Mouse (Mus musculus) Patski (cell line): ENCODE measurements around the gene Fam213b. TPM values are rescaled to one million over a fixed set of nuclear protein-coding genes. Genes with fewer than 3 reads are reported as not detected.

Source experiments
- ATAC-seq: fragments of 100-300 bp; one replicate; pipeline ENCODE4 v1.8.0; 2021
- CTCF ChIA-PET: fragments of 350-600 bp; sonication (Branson Sonifier 250); formaldehyde crosslinking; loops from one replicate; lab custom pipeline; 2022; ENCODE audit warnings: inconsistent platforms; lab: Charles Lee
- POLR2A ChIA-PET: fragments of 350-600 bp; sonication (Branson Sonifier 250); formaldehyde crosslinking; loops from one replicate; lab custom pipeline; 2022; ENCODE audit warnings: antibody characterized with exemption, inconsistent platforms; lab: Charles Lee
- DNase-seq: peaks from one replicate; pipeline ENCODE4 v3.0.0-alpha.2; 2011; ENCODE audit warnings: low read depth, low spot score
- H3K27me3 ChIP-seq: fragments of 371-371 bp; one replicate; pipeline ENCODE4 v1.5.1; 2021
- CTCF ChIP-seq: fragments of 100-300 bp; IDR thresholded peaks from one replicate; pipeline ENCODE4 v1.5.1; 2021
- in situ Hi-C: fragments of 300-500 bp; cut with MboI; formaldehyde crosslinking; loops from 3 replicates; pipeline ENCODE4 v1.11.1; 2018; ENCODE audit warnings: low pct_unique_long_range_greater_than_20kb, mixed read lengths
- polyA plus RNA-seq: library from polyadenylated mRNA; unstranded; gene quantifications from one replicate; pipeline ENCODE4 v1.2.3, GENCODE M21; 2021

The Fam213b gene
- polyA plus RNA-seq, 1 experiment from 2014 or later = 31.6 TPM

DNA sequence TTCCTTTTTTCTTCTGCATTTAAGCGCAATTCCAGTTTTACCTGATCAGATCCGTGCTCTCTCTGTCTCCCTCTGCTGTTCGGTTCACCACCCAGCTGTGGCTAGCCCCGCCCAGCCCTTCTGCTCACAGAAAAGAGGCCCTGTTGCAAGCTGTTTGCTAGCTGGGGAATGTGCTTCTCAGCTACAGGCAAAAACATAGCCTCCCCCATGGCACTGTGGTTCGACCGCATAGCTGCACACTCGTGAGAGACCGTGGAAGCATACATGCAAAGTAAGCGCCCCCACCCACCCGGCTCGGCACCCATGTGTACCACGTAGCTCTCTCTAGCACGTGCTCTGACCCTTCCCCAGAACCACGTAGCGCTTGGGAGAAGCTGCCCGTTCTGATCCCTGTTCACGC is 8.9 kb upstream of the Fam213b start:
- no peak for ATAC-seq
- POLR2A ChIA-PET = no interaction called here
- TF ChIP-seq CTCF = no peak
- H3K27me3 ChIP-seq = no peaks in the 10 kb centered on the region
- DNase-seq = no peak
- CTCF ChIA-PET = interaction anchor here (1.1 to 1.7 kb wide), 8 partner anchors 10 to 151 kb away, joined by 3 to 7 read pairs (median 4); no protein-coding TSS in a partner anchor
- in situ Hi-C loops = no loop called here

GRCm38 (mm10) chr4:154904185-154905071 is 5.5 kb upstream of the Fam213b start:
- CTCF ChIA-PET = no interaction called here
- H3K27me3 ChIP-seq = no peaks in the 10 kb centered on the region
- in situ Hi-C loops = no loop called here
- ATAC-seq (no peak), DNase-seq (no peak)
- TF ChIP-seq CTCF = no peak
- POLR2A ChIA-PET = interaction anchor here (0.6 kb wide), 1 partner anchor 20 kb away, joined by 3 read pairs; no protein-coding TSS in a partner anchor

- H3K27me3 ChIP-seq = peaks cover 7% of the 10 kb centered on the region
- POLR2A ChIA-PET = no interaction called here
- no peak for ATAC-seq
- CTCF ChIA-PET = no interaction called here
- in situ Hi-C loops = no loop called here
- no peak for DNase-seq
- no peak for TF ChIP-seq CTCF
Observed at GRCm38 (mm10) chr4:154902371-154902770, 3.4 kb upstream of the Fam213b start.

DNA sequence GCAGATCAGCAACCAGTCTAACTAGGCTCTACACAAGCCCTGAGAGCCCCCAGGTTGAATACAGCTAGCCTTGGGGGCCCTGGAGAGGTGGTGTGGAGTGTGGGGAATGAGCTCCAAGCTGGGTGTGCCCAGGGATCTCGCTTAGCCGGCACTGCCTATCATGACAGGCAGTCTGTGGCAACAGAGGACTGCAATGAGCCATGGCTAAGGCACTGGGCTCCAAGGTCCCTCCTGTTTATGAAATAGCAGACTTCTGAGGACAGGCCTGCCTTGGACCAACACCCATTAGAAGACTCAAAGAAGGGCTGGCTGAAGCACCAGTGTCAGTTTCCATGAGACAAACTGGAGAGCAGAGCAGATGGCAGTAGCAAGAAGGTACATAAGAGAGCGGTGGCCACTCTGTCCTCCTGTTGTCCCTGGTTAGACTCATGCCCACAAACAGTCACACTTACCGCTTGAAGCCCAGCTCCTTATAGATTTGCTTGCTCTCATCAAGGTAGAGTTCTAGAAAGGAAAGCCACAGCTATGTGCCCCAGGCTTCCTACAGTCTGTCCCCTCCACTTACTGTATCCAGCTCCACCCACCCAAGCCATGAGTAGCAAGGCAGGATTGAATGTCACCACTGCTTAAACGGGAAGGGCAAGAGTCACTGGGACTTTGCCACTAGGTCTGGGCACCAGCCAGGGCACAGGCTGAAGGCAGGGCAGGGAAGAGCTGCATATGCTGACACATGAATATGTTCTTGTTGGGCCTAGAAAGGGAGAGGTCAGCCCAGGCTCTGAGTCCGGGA is 1.1 kb downstream of the Fam213b start:
- in situ Hi-C loops = loop anchor here (25.0 kb wide), 1 partner anchor 339 kb away; the partner anchor contains the start of gene Faap20
- CTCF ChIA-PET = interaction anchor here (1.0 to 2.0 kb wide), 3 partner anchors 10 to 168 kb away, joined by 3 to 8 read pairs (median 4); no protein-coding TSS in a partner anchor
- DNase-seq = no peak
- peaks cover 7% of the 10 kb centered on the region for H3K27me3 ChIP-seq
- TF ChIP-seq CTCF = no peak
- POLR2A ChIA-PET = interaction anchor here (1.1 kb wide), 1 partner anchor 20 kb away, joined by 3 read pairs; no protein-coding TSS in a partner anchor
- ATAC-seq = no peak

GRCm38 (mm10) chr4:154895549-154895948 is 3.4 kb downstream of the Fam213b start:
- POLR2A ChIA-PET = no interaction called here
- ATAC-seq (no peak), DNase-seq (no peak)
- in situ Hi-C loops = loop anchor here (25.0 kb wide), 1 partner anchor 342 kb away; the partner anchor contains the start of gene Faap20
- CTCF ChIA-PET = interaction anchor here (1.0 to 1.2 kb wide), 2 partner anchors 13 to 15 kb away, joined by 3 to 4 read pairs; no protein-coding TSS in a partner anchor
- no peak for TF ChIP-seq CTCF
- peaks cover 7% of the 10 kb centered on the region for H3K27me3 ChIP-seq

- CTCF ChIA-PET = no interaction called here
- no peak for TF ChIP-seq CTCF
- ATAC-seq (no peak), DNase-seq (no peak)
- POLR2A ChIA-PET = no interaction called here
- H3K27me3 ChIP-seq = no peaks in the 10 kb centered on the region
- in situ Hi-C loops = loop anchor here (25.0 kb wide), 1 partner anchor 346 kb away; the partner anchor contains the start of gene Faap20
Observed at GRCm38 (mm10) chr4:154890887-154891286, 8.0 kb downstream of the Fam213b start.

DNA sequence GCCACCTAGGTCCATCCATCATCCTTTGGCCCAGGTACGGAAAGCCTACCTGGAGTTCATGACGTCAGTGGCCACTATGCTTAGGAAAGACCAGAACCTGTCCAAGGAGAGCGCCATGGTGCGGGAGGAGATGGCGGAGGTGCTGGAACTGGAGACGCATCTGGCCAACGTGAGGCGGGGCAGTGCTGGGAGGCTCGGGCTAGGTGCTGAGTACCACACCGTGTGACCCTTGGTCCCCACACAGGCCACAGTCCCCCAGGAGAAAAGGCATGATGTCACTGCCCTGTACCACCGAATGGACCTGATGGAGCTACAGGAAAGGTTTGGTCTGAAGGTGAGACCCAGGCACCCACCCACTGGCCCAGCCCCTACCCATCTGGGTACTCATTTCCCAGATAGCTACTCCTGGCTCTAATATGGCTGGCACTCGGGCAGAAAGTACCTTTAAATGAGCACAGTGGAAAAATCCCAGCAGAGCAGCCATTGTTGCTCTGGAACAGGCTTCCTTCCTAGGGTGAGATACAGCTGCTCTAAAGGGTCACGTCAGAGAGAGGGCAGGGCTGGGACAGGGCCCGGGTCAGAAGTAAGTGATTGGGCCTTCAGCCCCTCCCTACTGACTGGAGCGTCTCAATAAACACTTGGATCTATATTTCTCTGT is 11.2 kb downstream of the Fam213b start:
- H3K27me3 ChIP-seq = no peaks in the 10 kb centered on the region
- in situ Hi-C loops = loop anchor here (25.0 kb wide), 1 partner anchor 350 kb away; the partner anchor contains the start of gene Faap20
- DNase-seq = no peak
- ChIA-PET POLR2A (no interaction called here), CTCF (no interaction called here)
- no peak for ATAC-seq
- TF ChIP-seq CTCF = no peak

DNA sequence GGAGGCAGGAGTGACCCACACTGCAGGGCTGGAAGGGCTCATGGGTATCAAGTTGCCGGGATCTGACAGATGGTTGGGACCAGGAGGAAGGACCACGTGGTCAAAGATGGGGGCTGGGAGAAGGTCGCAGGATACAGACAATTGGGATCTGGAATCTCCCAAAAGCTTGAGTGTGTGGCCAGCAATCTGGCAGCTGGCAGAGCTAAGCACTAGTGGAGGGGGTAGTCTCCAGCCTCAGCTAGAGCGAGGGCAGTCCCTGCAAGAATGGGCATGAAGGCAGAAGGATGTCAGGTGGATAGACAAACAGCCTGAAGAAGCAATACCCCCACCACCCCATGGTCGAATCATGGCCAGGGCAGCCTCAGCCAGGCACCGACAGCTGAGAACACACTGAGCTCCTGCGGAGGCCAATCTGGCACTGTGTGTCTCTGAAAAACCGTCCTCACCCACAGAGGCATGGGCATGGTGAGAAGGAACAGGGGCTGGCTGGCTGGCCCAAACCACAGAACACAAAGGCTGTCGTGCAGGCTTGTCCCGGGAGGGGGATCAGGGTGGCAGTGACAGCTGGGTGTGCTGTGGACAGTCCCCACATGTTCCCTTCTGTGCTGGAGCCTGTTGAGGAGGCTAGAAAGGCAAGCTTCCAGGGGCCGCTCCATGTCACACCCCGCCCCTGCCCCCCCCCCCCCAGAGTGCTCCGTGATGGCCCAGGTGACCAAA is 11.9 kb downstream of the Fam213b start:
- ATAC-seq = no peak
- POLR2A ChIA-PET = no interaction called here
- TF ChIP-seq CTCF = no peak
- DNase-seq = no peak
- CTCF ChIA-PET = no interaction called here
- in situ Hi-C loops = loop anchor here (25.0 kb wide), 1 partner anchor 350 kb away; the partner anchor contains the start of gene Faap20
- H3K27me3 ChIP-seq = no peaks in the 10 kb centered on the region

GRCm38 (mm10) chr4:154885416-154885815 is 13.5 kb downstream of the Fam213b start:
- H3K27me3 ChIP-seq = no peaks in the 10 kb centered on the region
- ChIA-PET POLR2A (interaction anchor here (1.2 kb wide), 1 partner anchor 9 kb away, joined by 3 read pairs; no protein-coding TSS in a partner anchor), CTCF (no interaction called here)
- in situ Hi-C loops = loop anchor here (25.0 kb wide), 1 partner anchor 352 kb away; the partner anchor contains the start of gene Faap20
- ATAC-seq = no peak
- no peak for DNase-seq
- TF ChIP-seq CTCF = no peak
